ENCODE assay signal across 11 mouse cellular contexts in genomic region chr10:118114271-118114670, GRCm38 (mm10).
"Had no signal": no experiment of that assay in that cellular context is flagged by ENCODE, and none has a peak within 500 bp of the region (broad histone marks: within the 10 kb centered on the region; RNA-seq: fewer than 3 reads in every experiment).

No protein-coding gene starts in this region.

- H3K4me2 ChIP-seq: limb, embryonic 13.5 days; liver, embryonic 15.5 days; lung, embryonic 14.5 days; midbrain, embryonic 15.5 days had no signal

- H3K9me3 ChIP-seq: limb, embryonic 13.5 days; liver, embryonic 15.5 days; midbrain, embryonic 10.5 days; midbrain, embryonic 15.5 days had no signal

- H3K4me3 ChIP-seq: limb, embryonic 13.5 days; liver, embryonic 15.5 days; midbrain, embryonic 10.5 days; midbrain, embryonic 15.5 days had no signal

- ATAC-seq: midbrain, embryonic 15.5 days had no signal

- H3K36me3 ChIP-seq: limb, embryonic 13.5 days; liver, embryonic 15.5 days; midbrain, embryonic 10.5 days; midbrain, embryonic 15.5 days had no signal

- H3K9ac ChIP-seq: limb, embryonic 13.5 days; liver, embryonic 15.5 days; lung, embryonic 14.5 days; midbrain, embryonic 15.5 days had no signal

- H3K4me1 ChIP-seq: liver, embryonic 15.5 days had no signal

- H3K27me3 ChIP-seq: limb, embryonic 13.5 days; liver, embryonic 15.5 days; midbrain, embryonic 15.5 days had no signal

- H3K27ac ChIP-seq: limb, embryonic 13.5 days; liver, embryonic 15.5 days; midbrain, embryonic 10.5 days; midbrain, embryonic 15.5 days had no signal

- DNase-seq: kidney, postnatal 10 days; left cerebral cortex, postnatal 4 days; lung, embryonic 14.5 days; lung, postnatal 10 days; lung, postnatal 4 days; thymus, adult 18-20 months; thymus, postnatal 14 days had no signal
